Mouse (Mus musculus) liver, adult 2 months (tissue): ENCODE data around the gene Rgs7bp.

Experiments used
- CTCF ChIP-seq: fragments of 200-500 bp; IDR thresholded peaks from 2 replicates; pipeline ENCODE4 v1.5.1; 2011; ENCODE audit warnings: low read depth, low read length, control low read depth
- POLR2A ChIP-seq: fragments of 200-500 bp; IDR thresholded peaks from 2 replicates; pipeline ENCODE4 v1.6.1; 2011; ENCODE audit warnings: low read length, control low read depth; ENCODE audit not compliant: insufficient read depth; ENCODE audit errors: extremely low read depth

GRCm38 (mm10) chr13:104963716-104964115 lies 91.0 kb downstream of the Rgs7bp start:
- no peak for TF ChIP-seq POLR2A
- TF ChIP-seq CTCF: no peak
